ENCODE assay signal across 8 mouse cellular contexts in the genomic region with DNA sequence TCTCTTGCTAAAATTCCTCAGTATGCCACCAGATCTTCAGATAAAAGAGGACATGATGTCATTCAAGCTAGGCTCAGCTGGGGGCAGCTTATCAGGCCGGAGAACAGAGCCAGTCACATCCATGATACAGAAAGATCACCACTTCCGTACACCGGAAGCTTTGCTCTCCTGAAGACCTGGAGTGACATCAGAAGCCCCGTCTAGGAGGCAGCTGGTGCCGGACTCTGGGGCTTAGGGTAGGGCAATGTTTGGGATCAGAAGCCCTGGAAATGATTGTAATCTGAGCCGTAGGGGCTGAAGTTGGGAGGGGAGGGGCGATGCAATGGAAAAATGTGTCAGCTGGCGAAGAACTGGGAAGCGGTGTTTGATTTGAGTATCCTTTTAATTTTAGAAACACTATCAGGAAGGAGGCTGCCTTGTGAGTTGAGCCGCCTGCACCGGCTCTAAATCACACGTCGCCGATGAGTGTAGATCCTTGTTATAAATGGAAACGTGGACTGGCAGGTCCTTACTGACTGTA. TPM values are rescaled to one million over a fixed set of nuclear protein-coding genes. Genes with fewer than 3 reads are reported as not detected.
DNase-seq lines count a peak whose midpoint lies in the region; ATAC-seq lines count a peak whose summit lies in the region.

No protein-coding gene starts in this region.

- no peaks in the 10 kb centered on the region for H3K36me3 ChIP-seq in neural tube, embryonic 12.5 days
- H3K36me3 ChIP-seq in lung, embryonic 15.5 days: no peaks in the 10 kb centered on the region

- H3K27ac ChIP-seq in neural tube, embryonic 12.5 days: no peak overlapping the region
- H3K27ac ChIP-seq in lung, embryonic 15.5 days: no peak overlapping the region

- H3K27me3 ChIP-seq in neural tube, embryonic 12.5 days (replicated peaks): no peaks in the 10 kb centered on the region
- no peaks in the 10 kb centered on the region for H3K27me3 ChIP-seq in lung, embryonic 15.5 days

- 0 out of 2 replicates have a peak overlapping the region, but pooled peaks have one; percentile 18 for H3K4me2 ChIP-seq in neural tube, embryonic 12.5 days (replicated peaks)
- peak overlapping the region; percentile 57 for H3K4me2 ChIP-seq in lung, embryonic 15.5 days

- H3K9me3 ChIP-seq in neural tube, embryonic 12.5 days: no peaks in the 10 kb centered on the region
- no peaks in the 10 kb centered on the region for H3K9me3 ChIP-seq in lung, embryonic 15.5 days

- no peak overlapping the region for H3K9ac ChIP-seq in neural tube, embryonic 12.5 days
- H3K9ac ChIP-seq in lung, embryonic 15.5 days: peak overlapping the region; percentile 29; the same call in 1 of the 2 replicates

- no peak overlapping the region for H3K4me3 ChIP-seq in neural tube, embryonic 12.5 days
- H3K4me3 ChIP-seq in lung, embryonic 15.5 days: peak overlapping the region; percentile 27

- H3K4me1 ChIP-seq in neural tube, embryonic 12.5 days: no peaks in the 10 kb centered on the region
- peaks cover 14% of the 10 kb centered on the region for H3K4me1 ChIP-seq in lung, embryonic 15.5 days

- no peak for ATAC-seq in neural tube, embryonic 12.5 days (ENCODE audit: low FRiP score, low read depth)
- ATAC-seq in lung, embryonic 15.5 days (ENCODE audit: borderline replicate concordance, extremely low read depth, low FRiP score, low TSS enrichment): peak; percentile 53; the same call in 1 of the 2 replicates

- no peak for DNase-seq in neural tube, embryonic 10.5 days (ENCODE audit: extremely low spot score, low spot score)
- peak; percentile 69 to 72 for DNase-seq in heart, adult 18-20 months
- peak; percentile 33 for DNase-seq in kidney, adult 11 months
- DNase-seq in thymus, adult 18-20 months: no peak
- no peak for DNase-seq in layer of hippocampus, postnatal 10 days (ENCODE audit: low spot score in 2 of 2)
- DNase-seq in spleen, postnatal 36 days (ENCODE audit: low spot score in 2 of 2): no peak

- 56% methylated on average over 15 of the region's 15 CpGs for WGBS in neural tube, embryonic 12.5 days
- WGBS in lung, embryonic 15.5 days: 4% methylated on average over 15 of the region's 15 CpGs

RNA-seq across cellular contexts. Expression of a gene that starts 10.8 kb away (rescaled TPM):
- polyA plus RNA-seq in neural tube, embryonic 12.5 days (2016; fragmentation: Nextera tagmentation; extraction: Ambion mirVana): 19.7 and 21.5 TPM in 2 replicates
- total RNA-seq in heart, adult 18-20 months (2021): 100 to 1,000 TPM; 100 to 107 TPM
- polyA plus RNA-seq in lung, embryonic 15.5 days (2015; fragmentation: Nextera tagmentation; extraction: Ambion mirVana): 42.1 and 44.6 TPM in 2 replicates
- total RNA-seq in layer of hippocampus, postnatal 10 days (2021): 10 to 100 TPM; 22.0 to 24.3 TPM

RNA-seq across cellular contexts. Expression of a gene that starts 26.6 kb away (rescaled TPM):
- polyA plus RNA-seq in neural tube, embryonic 12.5 days (2016; fragmentation: Nextera tagmentation; extraction: Ambion mirVana): 454 TPM in 2 replicates
- total RNA-seq in heart, adult 18-20 months (2021): 100 to 1,000 TPM; 371 to 461 TPM
- 388 and 400 TPM in 2 replicates for polyA plus RNA-seq in lung, embryonic 15.5 days (2015; fragmentation: Nextera tagmentation; extraction: Ambion mirVana)
- total RNA-seq in layer of hippocampus, postnatal 10 days (2021): 100 to 1,000 TPM; 414 to 447 TPM

Comparison
In these comparisons a context has a peak if more than half of its experiments do, and no peak if none do; other contexts are left out.
1. DNase-seq: peak in heart, adult 18-20 months (2 of 2) and kidney, adult 11 months (single experiment); none in neural tube, embryonic 10.5 days (single experiment), thymus, adult 18-20 months (0 of 2), layer of hippocampus, postnatal 10 days (0 of 2) and spleen, postnatal 36 days (0 of 2).
2. RNA of a gene that starts 10.8 kb away (total RNA-seq): 100 to 107 TPM in heart, adult 18-20 months; 22.0 to 24.3 TPM in layer of hippocampus, postnatal 10 days; every median in the first group is over 4 times any median in the second.